20 mouse cellular contexts compared by ENCODE assay signal in genomic region chr1:93125256-93125655, GRCm38 (mm10). TPM values are rescaled to one million over a fixed set of nuclear protein-coding genes. Genes with fewer than 3 reads are reported as not detected.
DNase-seq lines count a peak whose midpoint lies in the region; ATAC-seq and TF ChIP-seq lines count a peak whose summit lies in the region.
"Had no signal": no experiment of that assay in that cellular context is flagged by ENCODE, and none has a peak within 500 bp of the region (broad histone marks: within the 10 kb centered on the region; RNA-seq: fewer than 3 reads in every experiment).

No protein-coding gene starts in this region.

- no peak for ATAC-seq in forebrain, embryonic 14.5 days
- no peak for ATAC-seq in forebrain, postnatal 0 days

- peak; percentile 14 for DNase-seq in forebrain, embryonic 14.5 days (ENCODE audit: low spot score)
- no peak for DNase-seq in forebrain, postnatal 0 days
- DNase-seq in layer of hippocampus, adult 9-11 months: peak; percentile 19
- no peak for DNase-seq in layer of hippocampus, postnatal 36 days
- DNase-seq in ovary, adult 18-20 months (ENCODE audit: low spot score): peak; percentile 33
- DNase-seq in ovary, postnatal 14 days (ENCODE audit: low spot score): no peak
- no peak for DNase-seq in thymus, postnatal 36 days
- DNase-seq in left cerebral cortex, adult 18-20 months (ENCODE audit: low spot score in 2 of 2): no peak
- DNase-seq: adrenal gland, postnatal 25 days; cerebellum, adult 11-12 months; gastrocnemius, postnatal 36 days; kidney, postnatal 25 days; midbrain, embryonic 14.5 days; spleen, adult 18-20 months; thymus, adult 18-20 months had no signal

- no peak overlapping the region for H3K4me3 ChIP-seq in forebrain, embryonic 14.5 days (ENCODE audit: low read depth, low read length)
- no peak overlapping the region for H3K4me3 ChIP-seq in forebrain, postnatal 0 days (ENCODE audit: low read depth, low read length)
- H3K4me3 ChIP-seq: forebrain, embryonic 12.5 days; hindbrain, embryonic 12.5 days had no signal

- no peak for TF ChIP-seq CTCF in forebrain, postnatal 0 days (IDR thresholded peaks at IDR 0.05; ENCODE audit: low read depth)

- H3K4me1 ChIP-seq in forebrain, embryonic 14.5 days (ENCODE audit: control insufficient read depth, insufficient read depth, low read length): no peaks in the 10 kb centered on the region
- H3K4me1 ChIP-seq in forebrain, postnatal 0 days (ENCODE audit: insufficient read depth): no peaks in the 10 kb centered on the region
- H3K4me1 ChIP-seq: forebrain, embryonic 12.5 days had no signal

- no peaks in the 10 kb centered on the region for H3K9me3 ChIP-seq in forebrain, embryonic 14.5 days (replicated peaks; ENCODE audit: control insufficient read depth, low read length)
- no peaks in the 10 kb centered on the region for H3K9me3 ChIP-seq in forebrain, postnatal 0 days (ENCODE audit: low read length)
- H3K9me3 ChIP-seq: forebrain, embryonic 12.5 days; hindbrain, embryonic 12.5 days had no signal

- H3K27ac ChIP-seq in forebrain, embryonic 14.5 days (ENCODE audit: low read depth, low read length): no peak overlapping the region
- H3K27ac ChIP-seq in forebrain, postnatal 0 days (ENCODE audit: low read depth, low read length): no peak overlapping the region
- H3K27ac ChIP-seq: forebrain, embryonic 12.5 days; hindbrain, embryonic 12.5 days had no signal

- 70% methylated on average over 5 of the region's 5 CpGs for WGBS in forebrain, embryonic 14.5 days
- WGBS in forebrain, postnatal 0 days: 74% methylated on average over 5 of the region's 5 CpGs

- no peaks in the 10 kb centered on the region for H3K27me3 ChIP-seq in forebrain, embryonic 14.5 days (replicated peaks; ENCODE audit: control insufficient read depth, insufficient read depth, low read length)
- no peaks in the 10 kb centered on the region for H3K27me3 ChIP-seq in forebrain, postnatal 0 days (ENCODE audit: insufficient read depth, low read length)
- H3K27me3 ChIP-seq: forebrain, embryonic 12.5 days; hindbrain, embryonic 12.5 days had no signal

- H3K36me3 ChIP-seq in forebrain, embryonic 14.5 days (ENCODE audit: control insufficient read depth, insufficient read depth, low read length): no peaks in the 10 kb centered on the region
- H3K36me3 ChIP-seq in forebrain, postnatal 0 days (ENCODE audit: insufficient read depth): no peaks in the 10 kb centered on the region
- H3K36me3 ChIP-seq: forebrain, embryonic 12.5 days; hindbrain, embryonic 12.5 days had no signal

- H3K9ac ChIP-seq in forebrain, embryonic 14.5 days (ENCODE audit: low read length): no peak overlapping the region
- H3K9ac ChIP-seq in forebrain, postnatal 0 days: no peak overlapping the region
- H3K9ac ChIP-seq: forebrain, embryonic 12.5 days; hindbrain, embryonic 12.5 days had no signal

- no peak overlapping the region for H3K4me2 ChIP-seq in forebrain, embryonic 14.5 days (ENCODE audit: low read length)
- no peak overlapping the region for H3K4me2 ChIP-seq in forebrain, postnatal 0 days (ENCODE audit: low read depth)
- H3K4me2 ChIP-seq: forebrain, embryonic 12.5 days; hindbrain, embryonic 12.5 days had no signal

RNA-seq across cellular contexts. Expression of gene Agxt, which starts 9.8 kb away (rescaled TPM):
- polyA plus RNA-seq in forebrain, embryonic 14.5 days (2014; fragmentation: Nextera tagmentation; extraction: Ambion mirVana): not detected in 2 replicates
- total RNA-seq in forebrain, postnatal 0 days (2014; rRNA removed): not detected in 2 replicates
- polyA plus RNA-seq in forebrain, postnatal 0 days (2015; fragmentation: Nextera tagmentation; extraction: Ambion mirVana): not detected in 2 replicates
- total RNA-seq in layer of hippocampus, postnatal 36 days (2021): not detected
- total RNA-seq in left cerebral cortex, adult 18-20 months (2021): not detected
- total RNA-seq: adrenal gland, postnatal 25 days; neutrophil, adult 5-6 weeks had no signal
- polyA plus RNA-seq: C2C12; forebrain, embryonic 12.5 days; hindbrain, embryonic 12.5 days; limb, embryonic 11.5 days; midbrain, embryonic 14.5 days had no signal

RNA-seq across cellular contexts. Expression of gene Kif1a, which starts 23.5 kb away (rescaled TPM):
- polyA plus RNA-seq in forebrain, embryonic 14.5 days (2014; fragmentation: Nextera tagmentation; extraction: Ambion mirVana): 182 and 247 TPM in 2 replicates
- total RNA-seq in forebrain, postnatal 0 days (2014; rRNA removed): 409 and 465 TPM in 2 replicates
- 381 and 564 TPM in 2 replicates for polyA plus RNA-seq in forebrain, postnatal 0 days (2015; fragmentation: Nextera tagmentation; extraction: Ambion mirVana)
- total RNA-seq in layer of hippocampus, postnatal 36 days (2021): 100 to 1,000 TPM; 607 to 610 TPM
- 100 to 1,000 TPM; 735 to 776 TPM for total RNA-seq in left cerebral cortex, adult 18-20 months (2021)
- total RNA-seq: neutrophil, adult 5-6 weeks had no signal

RNA-seq across cellular contexts. Expression of gene 2310007B03Rik, which starts 35.5 kb away (rescaled TPM):
- 0.10 and 0.19 TPM in 2 replicates for polyA plus RNA-seq in forebrain, embryonic 14.5 days (2014; fragmentation: Nextera tagmentation; extraction: Ambion mirVana)
- total RNA-seq in forebrain, postnatal 0 days (2014; rRNA removed): 0.23 TPM in 1 of 2 replicates, not detected in the other
- polyA plus RNA-seq in forebrain, postnatal 0 days (2015; fragmentation: Nextera tagmentation; extraction: Ambion mirVana): 0.14 and 0.25 TPM in 2 replicates
- total RNA-seq in layer of hippocampus, postnatal 36 days (2021): not detected
- total RNA-seq in left cerebral cortex, adult 18-20 months (2021): not detected
- total RNA-seq: adrenal gland, postnatal 25 days; gastrocnemius, postnatal 36 days had no signal
- polyA plus RNA-seq: midbrain, embryonic 14.5 days had no signal

RNA-seq across cellular contexts. Expression of gene Crocc2, which starts 43.3 kb away (rescaled TPM):
- 0.19 and 0.56 TPM in 2 replicates for polyA plus RNA-seq in forebrain, embryonic 14.5 days (2014; fragmentation: Nextera tagmentation; extraction: Ambion mirVana)
- total RNA-seq in forebrain, postnatal 0 days (2014; rRNA removed): 1.9 and 2.7 TPM in 2 replicates
- polyA plus RNA-seq in forebrain, postnatal 0 days (2015; fragmentation: Nextera tagmentation; extraction: Ambion mirVana): 0.43 and 0.92 TPM in 2 replicates
- under 1 TPM; 0.15 to 0.25 TPM for total RNA-seq in layer of hippocampus, postnatal 36 days (2021)
- total RNA-seq in left cerebral cortex, adult 18-20 months (2021): under 1 TPM; 0.07 to 0.16 TPM
- total RNA-seq: gastrocnemius, postnatal 36 days; neutrophil, adult 5-6 weeks had no signal

Comparison
In these comparisons a context has a peak if more than half of its experiments do, and no peak if none do; other contexts are left out.
1. DNase-seq: peak in forebrain, embryonic 14.5 days (single experiment), layer of hippocampus, adult 9-11 months (single experiment) and ovary, adult 18-20 months (single experiment); none in forebrain, postnatal 0 days (single experiment), layer of hippocampus, postnatal 36 days (0 of 2), ovary, postnatal 14 days (single experiment), thymus, postnatal 36 days (0 of 2) and left cerebral cortex, adult 18-20 months (0 of 2).